Mouse (Mus musculus) c-Kit-positive CD71-positive TER-119-positive erythroid progenitor cells, embryonic 14.5 days (primary cell): ENCODE measurements around the gene Fam196b.

Experiments used
- DNase-seq: peaks from one replicate; pipeline ENCODE4 v3.0.0-alpha.2; 2013; ENCODE audit warnings: low spot score

Fam196b gene

DNA sequence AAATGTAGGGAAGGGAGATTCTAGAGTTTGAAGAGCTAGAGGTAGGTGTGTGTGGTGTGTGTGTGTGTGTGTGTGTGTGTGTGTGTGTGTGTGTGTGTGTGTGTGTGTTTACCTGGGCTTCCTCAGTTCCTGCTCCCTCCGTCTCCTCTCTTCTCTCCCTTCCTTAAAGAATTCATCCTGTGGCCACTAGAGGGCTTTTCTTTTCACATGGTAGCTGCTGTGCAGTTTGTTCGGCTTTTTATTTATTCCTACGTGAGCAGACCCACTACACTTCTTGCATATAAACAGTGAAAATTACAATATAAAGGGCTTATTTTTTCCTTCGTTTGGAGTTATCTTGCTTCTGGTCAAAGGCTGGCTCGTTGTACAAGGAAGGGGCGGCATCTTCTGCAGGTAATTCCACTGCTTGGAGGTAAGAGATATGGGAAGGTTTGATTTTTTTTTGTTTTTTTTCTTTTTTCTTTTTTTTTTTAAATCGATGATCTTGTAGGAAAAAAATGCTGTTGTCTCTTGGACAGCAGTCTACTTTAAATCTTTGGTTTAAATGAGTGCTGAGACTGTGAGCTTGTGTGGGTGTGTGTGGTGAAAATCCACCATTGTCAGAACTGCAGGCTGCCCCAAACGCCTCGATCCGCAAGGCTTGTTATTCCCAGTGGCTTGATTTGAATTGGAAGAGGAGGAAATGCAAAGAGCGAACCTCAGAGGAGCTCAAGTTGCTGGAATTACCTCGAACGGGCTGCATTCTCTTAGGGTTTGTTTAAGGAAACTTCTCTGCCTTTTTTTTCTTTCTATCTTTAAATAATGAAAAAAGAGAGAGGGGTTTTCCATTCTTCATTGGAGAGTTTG lies at the start of gene Fam196b:
Gene Fam196b (plus strand): TSS at position 289 of the 846 bp plus-strand sequence.
- no peak for DNase-seq

DNA sequence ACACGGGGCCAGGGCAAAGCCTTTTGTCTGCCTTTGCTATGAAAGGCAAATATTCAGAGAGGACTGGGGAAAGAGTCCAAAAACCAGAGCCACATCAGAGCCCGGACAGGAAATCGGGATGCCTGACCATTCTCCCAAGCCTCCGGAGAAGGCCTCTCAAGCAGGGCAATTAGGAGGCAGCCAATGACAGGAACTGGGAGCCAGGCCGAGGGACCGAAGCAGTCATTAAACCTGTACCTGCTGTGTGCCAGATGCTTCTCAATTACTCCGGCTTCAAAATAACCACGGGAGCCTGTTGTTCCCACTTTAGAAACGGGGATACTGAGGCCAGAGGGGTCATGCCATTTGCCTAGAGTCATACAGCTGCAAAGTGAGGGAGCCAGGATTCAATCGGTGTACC lies 42.6 kb upstream of the Fam196b start:
- no peak for DNase-seq

DNA sequence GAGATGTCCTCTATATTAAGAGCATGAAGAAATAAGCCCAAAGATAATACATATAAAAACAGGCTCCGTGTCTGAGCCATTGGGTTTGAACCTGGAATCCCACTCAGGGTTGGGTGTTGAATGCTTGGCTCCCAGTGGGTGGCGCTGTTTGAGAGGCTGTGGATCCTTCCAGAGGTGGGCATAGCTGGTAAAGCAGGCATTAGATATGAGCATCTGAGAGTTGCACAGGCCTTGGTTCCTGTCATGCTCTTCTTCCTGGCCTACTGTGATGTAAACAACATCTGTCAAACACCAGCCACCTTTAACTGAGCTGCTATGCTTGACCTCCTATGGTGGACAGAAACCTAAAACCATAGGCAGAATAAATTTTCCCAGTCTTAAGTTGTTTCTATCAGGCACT lies 38.7 kb upstream of the Fam196b start:
- no peak for DNase-seq

DNA sequence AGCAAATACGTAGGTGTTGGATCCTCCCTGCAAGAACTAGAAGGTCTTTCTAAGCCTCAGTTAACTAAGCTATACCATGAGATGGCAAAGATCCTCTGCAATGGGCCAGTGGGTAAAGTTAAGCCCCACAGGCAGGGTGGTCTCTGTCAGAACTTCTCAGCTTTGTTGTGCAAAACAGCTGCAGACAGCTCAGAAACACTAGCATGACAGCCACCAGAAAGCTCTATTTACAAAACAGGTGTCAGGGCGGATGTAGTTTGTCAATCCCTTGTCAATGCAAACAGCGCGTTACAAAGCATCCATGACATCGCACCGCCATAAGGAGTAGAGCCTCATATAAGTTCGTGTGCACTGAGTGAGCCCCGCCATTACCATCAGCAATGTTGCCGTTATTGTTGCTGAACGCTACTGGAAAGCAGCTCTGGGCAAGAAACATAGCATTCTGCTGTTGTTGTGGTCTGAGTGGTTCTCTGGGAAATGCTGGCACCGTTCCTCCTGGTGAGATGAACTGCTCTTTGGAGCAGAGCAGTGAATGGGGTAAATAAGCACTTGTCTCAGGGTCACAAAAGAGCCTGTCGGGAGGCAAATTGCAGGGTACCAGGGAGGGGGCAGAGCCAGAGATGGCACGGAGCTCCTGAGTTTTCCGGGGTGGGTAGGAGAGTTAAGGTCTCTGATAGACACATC lies 38.1 kb upstream of the Fam196b start:
- DNase-seq = no peak

DNA sequence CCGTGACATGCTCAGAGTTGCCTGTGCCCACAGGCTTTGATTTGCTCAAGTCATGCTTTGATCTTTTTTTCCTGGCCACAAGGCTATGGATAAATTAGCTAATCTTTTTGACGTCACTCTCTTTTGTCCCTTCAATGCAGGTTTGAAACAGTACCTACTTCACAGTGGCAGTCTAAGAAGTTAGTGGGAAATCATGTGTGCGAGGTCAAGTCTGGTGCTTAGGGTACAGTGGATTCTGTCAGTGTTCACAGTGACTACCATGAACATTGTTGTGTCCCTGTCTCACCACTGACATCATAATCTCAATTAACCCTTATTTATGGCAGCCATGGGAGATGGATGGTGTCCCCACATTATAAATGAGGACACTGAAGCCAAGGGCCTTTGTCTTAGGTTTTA lies 37.6 kb upstream of the Fam196b start:
- no peak for DNase-seq

DNA sequence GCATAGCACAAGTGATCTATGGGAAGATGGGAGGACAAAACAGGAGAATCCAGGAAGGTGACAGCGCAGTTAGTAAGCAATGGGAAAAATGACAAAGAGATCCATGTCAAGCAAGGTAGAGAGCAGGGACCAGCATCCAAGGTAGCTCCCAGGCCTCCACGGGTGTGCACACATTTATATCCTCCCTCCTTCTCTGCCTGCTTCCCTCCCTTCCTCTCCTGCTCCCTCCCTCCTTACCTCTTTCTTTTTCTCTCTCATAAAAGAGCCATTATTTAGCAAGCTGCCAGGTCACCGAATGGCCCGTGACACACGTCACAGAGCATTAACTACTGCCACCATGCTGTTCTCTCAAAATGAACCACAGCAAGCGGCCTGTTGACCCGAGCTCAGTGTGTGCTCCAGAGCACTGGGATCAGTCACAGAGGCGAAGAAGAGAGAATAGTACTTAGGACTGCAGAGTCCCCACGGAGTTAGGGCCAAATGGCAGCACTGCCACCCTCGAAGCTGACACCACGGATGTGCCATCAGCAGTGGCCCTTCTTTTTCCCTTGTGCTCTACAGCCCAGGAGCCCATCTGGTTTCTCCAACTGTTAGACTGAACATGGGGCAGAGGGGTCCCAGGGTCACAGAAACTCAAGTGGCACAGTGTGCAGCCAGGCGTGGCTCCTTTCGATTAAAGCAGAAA lies 30.4 kb upstream of the Fam196b start:
- DNase-seq = no peak

DNA sequence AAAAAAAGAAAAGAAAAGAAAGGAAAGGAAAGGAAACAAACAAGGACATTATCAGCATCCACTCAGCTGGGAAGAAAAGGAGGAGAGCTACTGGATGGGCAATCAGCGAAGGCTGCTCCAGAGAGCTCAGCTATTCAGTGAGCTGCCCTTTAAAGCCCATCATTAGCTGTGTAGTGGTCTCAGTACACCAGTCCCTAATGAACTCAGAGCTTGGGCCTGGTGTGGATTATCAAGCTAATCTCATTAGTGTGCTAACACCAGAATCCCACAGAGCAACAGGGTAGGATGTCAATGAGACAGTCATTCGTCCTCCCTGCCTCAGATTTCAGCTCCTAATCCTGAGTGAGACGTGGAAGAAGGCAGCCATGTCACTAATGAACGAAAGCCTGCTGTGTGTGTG lies 24.4 kb upstream of the Fam196b start:
- DNase-seq = no peak

DNA sequence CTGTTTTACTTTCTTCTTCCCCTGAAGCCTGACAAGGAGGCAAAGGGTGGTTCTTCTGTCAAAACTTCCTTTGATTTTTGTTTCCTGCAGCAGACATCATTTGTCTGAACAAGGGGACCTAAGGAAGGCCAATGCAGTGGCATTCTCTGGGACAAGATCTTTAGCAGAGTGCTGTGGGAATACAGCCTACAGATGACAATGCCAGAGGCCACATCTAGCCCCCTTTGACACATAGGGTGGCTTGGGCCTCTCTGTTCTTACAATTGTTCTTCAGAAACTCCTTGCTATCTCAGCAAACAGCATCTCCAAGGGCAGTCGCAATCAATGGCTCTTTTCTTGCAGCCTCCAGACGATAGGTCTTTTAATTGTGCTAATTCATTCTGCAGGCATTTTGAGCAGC lies 23.9 kb upstream of the Fam196b start:
- no peak for DNase-seq

DNA sequence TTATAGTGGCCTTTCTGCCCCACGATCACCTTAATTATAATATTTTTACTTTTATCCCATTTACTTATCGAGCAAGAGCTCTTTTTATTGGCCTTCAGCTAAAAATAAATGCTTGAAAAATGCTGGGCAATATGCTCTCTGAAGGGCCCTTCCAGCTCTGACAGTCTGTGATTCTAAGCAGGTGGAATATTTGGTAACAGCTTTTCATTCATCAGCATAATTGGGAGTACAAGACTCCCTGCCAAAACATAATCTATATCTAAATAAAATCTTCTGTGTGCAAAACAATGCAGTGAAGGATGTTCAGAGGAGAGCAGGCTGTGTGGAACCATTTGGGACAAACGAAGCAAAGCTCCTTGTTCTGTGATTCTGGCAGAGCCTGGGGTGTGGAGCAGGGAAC lies 23.3 kb upstream of the Fam196b start:
- DNase-seq = no peak

DNA sequence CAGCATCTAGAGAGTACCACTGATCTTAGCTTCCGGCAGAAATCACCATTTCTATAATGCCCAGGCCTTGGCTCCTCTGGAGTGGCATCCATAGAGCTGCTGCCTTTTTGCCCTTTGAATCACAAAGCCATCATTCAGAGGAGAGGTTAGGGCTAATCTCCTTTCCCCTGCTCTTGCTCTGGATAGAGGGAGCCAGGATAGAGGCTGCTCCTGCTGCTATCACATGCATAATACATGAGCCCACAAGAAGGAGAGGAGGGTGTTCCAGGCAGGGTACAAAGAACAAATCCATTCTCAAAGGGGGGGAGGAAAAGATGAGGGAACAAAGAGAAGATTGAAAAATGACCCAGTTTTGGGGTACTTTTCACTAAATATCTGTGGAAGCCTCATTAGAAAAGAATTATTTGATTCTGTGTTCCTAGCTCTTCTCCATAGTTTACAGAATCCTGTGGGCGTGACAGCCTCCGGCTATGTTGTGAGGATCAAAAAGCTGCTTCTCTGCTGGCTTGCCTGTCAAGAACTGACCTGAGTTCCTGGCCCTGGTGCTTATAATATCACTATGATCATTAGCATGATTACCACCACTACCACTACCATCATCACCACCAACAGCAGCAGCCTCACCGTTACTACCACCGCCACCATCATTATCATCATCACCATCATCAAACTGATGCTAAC lies 16.8 kb upstream of the Fam196b start:
- no peak for DNase-seq

DNA sequence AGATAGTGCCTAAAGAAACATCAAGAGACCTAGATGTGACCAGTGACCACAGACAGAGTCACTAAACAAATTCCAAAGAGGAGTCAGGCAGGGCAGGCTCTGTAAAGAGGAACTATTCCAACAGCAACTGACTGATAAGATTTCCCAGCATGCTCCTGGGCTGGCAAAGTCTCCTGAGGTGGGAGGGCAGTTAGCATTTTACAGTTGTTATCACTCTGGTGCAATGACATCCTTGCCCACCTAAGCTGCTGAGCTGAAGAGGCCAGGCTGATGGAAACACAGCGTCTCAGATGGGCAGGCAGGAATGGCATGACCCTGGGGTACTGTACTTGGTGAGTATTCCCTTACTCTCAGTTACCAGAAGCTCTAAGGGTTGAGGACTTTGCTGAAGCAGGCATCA lies 15.1 kb upstream of the Fam196b start:
- DNase-seq = peak; percentile 62

DNA sequence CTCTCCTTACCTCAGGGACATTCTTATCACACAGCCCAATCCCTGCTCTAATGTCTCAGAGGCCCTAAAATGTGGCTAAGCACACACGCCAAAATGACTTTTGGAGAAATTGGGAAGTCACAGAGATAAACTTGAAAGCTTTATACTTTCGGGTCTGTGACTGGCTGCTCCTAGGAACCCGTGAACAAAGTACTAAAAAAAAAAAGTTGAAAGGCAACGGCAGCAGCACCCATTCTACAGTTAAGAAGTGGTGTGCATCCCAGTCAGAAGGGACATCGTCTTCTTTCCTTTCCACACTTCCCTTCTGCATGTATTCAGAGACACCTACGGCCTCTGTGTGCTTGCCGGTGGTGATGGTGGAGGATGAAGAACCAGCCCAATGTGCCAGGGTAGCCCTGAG lies 14.6 kb upstream of the Fam196b start:
- no peak for DNase-seq

DNA sequence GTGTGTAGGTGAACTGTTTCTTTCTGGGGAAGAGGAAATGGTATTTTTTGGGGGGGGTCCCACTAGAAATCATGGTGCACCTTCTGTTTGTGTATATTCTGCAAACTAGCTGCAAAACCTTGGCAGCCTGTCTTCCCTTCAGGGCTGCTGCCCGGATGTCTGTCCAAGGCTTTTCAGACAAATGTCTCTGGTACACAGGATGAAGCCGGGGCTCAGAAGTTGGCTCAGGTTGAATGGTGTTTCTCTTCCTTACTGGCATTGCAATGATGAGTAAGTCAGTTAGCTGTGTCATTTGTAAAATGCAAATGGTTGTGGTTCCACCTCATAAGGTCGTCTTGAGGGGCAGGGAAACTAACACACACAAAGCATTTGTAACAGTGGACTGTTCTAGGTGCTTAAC lies 8.4 kb upstream of the Fam196b start:
- DNase-seq = no peak

DNA sequence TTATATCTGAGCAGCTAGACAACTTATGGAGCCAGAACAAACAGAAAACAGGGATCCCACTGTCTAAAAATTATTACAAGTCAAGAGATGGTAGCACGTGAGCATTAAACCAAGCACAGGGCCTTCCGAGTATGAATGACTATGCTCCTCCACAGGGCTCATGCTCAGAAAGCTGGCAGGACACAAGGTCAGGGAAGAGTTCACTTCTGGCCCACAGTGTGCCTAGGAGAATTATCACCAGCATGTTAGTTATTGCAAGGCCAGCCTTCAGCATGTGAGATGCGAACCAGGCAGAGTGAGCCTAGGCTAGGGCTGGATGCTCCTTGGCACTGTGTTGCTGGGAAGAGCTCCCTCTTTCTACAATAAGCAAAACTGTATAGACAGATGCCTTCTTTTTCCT lies 5.9 kb upstream of the Fam196b start:
- DNase-seq = no peak

DNA sequence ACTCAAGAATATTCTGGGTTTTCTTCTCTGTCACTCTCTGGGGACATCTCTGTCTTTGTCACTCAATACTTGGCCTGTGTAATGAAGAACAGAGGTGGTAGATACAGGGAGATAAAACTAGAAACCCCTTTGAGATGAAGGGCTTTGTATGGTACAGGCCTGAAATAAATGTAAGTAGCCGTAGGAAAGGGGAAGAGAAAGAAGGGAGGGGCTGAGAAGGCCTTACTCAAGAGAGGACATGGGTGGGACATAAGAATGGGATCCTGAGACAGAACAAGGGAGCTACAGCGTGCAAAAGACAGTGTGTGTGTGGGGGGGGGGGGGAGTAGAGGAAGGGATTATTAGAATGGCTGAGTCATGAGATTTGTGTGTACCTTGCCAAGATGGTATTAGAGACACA lies 5.3 kb upstream of the Fam196b start:
- DNase-seq = no peak

DNA sequence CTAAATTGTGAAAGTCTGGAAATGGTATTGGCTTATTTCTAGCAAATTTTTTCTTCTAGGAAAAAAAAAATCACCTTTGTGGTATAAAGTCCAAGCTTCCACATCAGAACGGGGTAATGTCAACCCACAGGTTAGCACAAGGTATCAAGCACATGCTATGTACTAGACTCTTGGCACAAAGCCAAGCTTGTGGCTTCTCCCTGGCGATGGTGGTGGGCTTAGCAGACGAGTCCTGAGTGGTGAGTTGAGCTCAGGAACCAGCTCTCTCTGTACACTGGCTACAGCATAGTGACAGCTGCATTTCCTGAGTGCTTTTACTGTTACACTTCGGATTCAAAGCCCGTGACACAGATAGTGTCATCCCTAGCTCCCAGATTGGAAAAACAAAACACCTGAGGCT lies 2.9 kb upstream of the Fam196b start:
- no peak for DNase-seq

DNA sequence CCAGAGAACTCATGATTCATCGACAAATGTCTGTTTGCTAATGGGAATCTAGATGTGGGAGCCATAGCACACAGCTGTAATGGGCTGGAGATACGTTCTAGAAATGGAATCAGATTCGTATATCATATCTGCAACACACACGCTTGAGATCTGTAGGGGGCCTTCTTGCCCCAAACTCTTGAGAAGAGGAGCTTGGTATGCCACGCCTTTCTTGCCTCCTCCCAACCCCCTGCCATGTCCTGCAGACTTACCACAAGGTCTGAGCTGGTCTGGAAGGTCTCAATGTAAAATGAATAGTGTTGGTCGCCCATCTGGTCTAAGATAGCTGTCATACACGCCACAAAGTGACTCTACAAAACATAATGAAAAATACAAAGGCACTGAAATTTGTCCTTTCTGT lies 2.4 kb upstream of the Fam196b start:
- DNase-seq = no peak

DNA sequence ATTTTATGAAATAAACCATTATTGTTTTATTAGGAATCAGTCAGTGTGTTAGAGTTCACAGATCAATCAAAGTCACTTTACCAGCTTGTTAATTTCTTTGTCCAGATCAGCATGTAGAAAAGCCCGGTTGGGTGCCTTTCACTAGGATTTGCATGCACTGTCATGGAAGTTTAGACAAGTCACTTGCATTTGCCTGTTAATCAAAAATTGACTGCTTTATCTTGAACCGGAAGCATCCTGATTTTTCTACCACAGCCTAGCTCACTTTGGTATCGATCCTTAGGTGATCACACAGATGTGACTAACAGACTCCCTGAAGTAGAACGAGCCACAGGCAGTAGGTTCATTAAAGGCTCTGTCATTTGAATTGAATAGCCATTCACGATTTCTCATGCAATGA lies 761 bp downstream of the Fam196b start:
- no peak for DNase-seq

DNA sequence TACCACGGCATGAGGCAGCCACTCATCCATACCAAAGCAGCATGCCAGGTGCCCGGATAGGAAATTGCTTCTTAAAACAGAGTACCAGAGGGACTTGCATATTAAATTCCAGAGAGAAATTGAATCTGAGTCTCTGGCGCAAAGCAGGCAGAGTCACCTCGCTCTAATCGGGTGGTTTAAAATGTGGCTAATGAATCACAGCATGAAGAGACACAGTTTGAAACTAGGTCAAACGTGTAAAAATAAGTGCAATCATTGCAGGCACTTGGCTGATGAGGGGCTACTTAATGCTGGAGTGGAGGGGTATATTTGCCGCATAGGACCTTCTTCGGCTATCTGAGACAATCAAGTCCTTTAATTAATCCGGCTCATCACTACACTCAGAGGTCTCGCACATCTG lies 1.6 kb downstream of the Fam196b start:
- no peak for DNase-seq

DNA sequence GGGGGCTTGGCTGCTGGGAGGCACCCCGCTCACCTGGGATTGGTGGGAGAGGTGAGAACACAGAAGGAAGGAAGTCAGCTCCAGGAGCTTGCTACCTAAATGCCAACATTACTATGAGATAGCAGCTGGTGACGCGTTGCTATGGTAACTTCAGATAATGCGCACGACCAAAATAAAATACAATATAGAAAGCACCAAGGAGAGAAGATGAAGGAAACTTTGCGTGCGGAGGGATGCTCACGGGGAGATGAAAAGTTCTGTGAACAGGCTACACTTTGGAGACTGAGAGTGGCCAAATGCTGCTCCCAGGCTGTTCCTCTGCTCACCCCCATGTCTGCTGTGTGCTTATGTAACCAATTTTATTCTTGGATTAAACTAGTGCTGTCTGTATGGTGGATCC lies 2.4 kb downstream of the Fam196b start:
- DNase-seq = no peak

DNA sequence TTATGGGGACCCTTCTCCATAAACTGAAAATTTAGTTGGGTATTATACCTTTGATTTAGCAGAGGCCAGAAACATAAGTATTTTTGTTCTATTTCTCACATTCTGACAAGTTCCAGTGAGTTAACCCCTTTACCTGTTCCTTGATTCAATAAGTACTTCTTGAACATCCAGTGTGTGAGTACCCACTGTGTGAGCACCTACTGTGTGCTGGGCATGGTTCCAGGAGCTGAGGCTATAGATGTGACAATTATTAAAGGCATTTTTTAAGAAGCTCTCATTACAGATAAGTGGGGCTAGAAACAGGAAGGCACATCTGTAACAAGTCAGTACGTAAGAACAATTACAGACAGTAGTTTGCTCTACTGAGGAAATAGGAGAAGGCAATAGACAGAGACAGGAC lies 4.7 kb downstream of the Fam196b start:
- DNase-seq = no peak

DNA sequence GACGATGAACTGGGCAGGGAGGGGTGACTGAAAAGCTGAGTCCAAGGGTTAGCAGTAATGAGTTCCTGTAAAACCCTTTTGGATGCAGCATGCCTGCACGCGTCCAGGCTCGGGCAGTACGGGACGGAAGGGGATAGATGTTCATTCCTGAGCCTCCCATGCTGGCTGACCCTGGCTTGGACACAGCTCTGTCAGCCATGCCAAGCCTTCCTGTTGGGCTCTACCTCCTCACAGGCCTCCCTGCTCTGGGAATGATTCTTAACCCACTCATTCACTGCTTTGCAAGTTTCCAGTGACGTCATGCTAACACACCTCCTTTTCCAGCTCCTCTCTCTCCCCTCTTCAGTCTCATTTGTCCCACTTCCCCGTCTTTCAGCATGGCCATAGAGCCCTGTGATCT lies 9.0 kb downstream of the Fam196b start:
- DNase-seq = no peak
